Mouse (Mus musculus) B cell, adult 2 months (primary cell): Measurements from ENCODE around the gene Gm5072.
"Not testable (repeated sequence)": the region's sequence is repeated elsewhere in the genome, so short reads cannot be mapped to it uniquely, and the experiment has no call there.

Experiments used
- DNase-seq, 2 experiments: peaks; one replicate each; pipeline ENCODE4 v3.0.0; 2022

The Gm5072 gene

GRCm38 (mm10) chrX:91392200-91392599 is at the start of gene Gm5072:
Gm5072 (plus strand) TSS chrX:91392500.
- DNase-seq, result not testable (repeated sequence)
